Mouse (Mus musculus) kidney, postnatal 14 days (tissue): ENCODE results near the gene Errfi1.

Source experiments
- DNase-seq: peaks from one replicate; pipeline ENCODE4 v3.0.0; 2022; ENCODE audit warnings: mixed read lengths

The Errfi1 gene

DNA sequence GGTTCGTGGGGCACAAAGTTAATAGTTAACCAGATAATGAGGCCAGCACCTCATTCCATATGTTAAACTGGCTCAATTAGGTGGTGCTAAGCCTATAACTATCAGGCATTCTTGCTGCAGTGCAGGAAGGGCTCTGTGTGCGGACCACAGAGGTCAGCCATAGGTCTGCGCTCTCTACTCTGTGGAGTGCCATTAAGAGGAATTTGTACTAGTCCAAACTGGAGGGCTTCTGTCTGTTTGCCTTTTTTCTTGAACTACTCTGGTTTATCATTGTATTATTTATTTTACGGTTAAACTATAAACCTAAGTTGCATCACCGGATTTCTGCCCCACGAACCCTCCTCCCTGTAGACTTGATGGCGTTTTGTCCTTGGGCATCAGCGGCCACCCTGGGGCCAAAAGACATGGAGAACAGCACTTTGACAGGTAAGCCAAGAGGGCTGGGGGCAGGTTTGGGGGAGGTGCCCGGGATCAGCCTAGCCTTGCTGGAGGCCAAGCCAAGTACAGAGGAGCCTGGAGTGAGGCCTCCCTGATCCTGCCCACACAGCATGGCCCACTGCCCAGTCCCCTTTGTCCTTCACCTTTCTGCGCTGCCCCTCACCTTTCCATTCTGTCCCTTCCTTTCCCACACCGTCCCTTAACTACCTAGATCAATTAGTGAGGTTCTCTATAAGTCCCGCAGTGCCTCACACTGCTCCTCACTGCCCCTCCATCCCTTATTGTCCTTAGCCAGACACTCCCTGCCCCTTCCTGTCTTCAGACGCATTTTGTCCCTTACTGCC is at the start of gene Errfi1:
TSS of gene Errfi1 (plus strand) at position 240 of the 782 bp plus-strand sequence.
- DNase-seq = peak; percentile 88

DNA sequence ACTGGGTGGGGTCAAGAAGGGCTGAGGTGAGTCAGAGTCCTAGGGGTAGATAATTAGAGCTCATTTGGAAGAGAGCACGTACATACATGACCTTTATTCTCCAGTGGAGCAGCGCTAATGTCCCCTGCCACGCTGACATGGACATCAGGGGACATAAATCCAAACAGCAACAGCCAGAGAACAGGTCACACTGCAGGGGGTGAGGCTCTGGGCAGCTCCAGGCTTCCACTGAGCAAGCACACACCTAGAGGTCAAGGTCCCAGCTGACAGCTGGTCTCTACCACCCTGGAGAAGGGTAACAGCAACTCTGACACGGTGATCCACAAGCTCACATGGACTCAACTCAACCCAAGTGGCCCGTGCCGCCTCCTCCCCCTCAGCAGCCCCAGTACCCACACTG is 49.5 kb upstream of the Errfi1 start:
- peak; percentile 41 for DNase-seq

DNA sequence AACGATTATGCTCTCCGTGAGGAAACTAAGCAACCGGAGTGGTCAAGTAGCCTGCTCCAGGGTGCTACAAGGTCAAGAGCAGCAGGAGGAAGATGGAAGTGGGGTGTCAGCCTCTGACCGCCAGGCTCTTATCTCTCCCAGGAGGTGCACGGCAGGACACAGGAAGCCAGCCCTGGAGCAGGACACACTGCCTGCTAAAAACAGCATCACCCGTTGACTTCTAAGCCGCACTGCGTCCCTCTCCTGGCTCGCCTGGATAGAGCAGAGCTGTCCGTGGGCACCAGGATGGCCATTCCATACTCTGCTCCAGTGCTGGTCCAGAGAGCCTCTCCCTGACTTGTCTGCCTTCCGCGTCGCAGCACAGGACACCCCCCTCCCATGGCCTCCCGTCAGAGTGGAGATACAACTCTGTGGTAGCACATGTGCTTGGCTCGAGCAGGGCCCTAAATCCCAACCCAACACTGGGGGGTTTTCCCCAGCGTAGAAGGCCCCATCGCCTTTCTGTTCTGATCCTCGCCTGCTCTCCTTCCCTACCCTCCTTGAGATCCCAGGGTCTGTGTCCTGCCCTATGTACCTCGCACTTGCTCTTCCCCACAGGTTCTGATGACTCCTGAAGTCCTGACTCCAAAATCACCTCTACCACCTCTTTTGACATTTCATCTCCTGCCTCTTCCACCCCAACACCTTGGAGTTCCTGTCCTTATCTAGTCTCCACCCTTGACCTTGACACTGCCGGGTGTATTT is 45.8 kb upstream of the Errfi1 start:
- DNase-seq = no peak

DNA sequence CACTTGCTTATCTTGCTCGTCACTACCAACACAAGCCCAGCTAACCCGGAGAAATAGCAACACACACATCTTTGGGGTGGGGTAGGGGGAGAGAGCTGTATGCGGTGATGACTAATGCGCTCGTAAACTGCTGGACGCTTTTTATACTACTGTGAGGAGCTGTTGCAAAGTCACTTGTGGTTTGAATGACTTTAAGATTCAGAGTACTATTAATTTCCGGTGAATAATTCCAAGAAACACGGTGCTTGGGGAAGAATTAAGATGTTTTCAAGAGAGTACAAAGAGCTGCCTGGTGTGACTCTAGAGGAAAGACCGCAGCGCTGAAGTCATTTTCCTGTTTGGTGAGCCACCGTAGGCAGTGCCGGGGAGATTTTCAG is 45.3 kb upstream of the Errfi1 start:
- DNase-seq = peak; percentile 27

DNA sequence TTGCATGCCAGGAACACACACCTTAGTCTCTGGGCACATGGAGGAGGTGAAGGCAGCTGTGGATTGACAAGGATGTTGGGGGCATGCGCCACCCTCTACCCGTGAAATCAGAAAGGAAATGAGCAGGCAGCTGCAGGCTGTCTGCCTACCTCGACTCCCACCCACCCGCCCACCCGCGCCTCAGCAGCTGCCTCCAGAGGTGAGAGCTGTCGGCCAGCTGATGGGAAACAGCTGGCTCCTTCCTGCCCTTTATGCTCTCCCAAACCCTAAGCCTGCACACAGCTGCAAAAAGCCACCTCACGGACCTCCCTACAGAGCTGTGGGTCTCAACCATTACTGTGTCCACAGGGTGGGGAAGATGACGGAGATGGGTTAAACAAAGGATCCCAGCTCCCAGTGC is 44.4 kb upstream of the Errfi1 start:
- DNase-seq = peak; percentile 44

DNA sequence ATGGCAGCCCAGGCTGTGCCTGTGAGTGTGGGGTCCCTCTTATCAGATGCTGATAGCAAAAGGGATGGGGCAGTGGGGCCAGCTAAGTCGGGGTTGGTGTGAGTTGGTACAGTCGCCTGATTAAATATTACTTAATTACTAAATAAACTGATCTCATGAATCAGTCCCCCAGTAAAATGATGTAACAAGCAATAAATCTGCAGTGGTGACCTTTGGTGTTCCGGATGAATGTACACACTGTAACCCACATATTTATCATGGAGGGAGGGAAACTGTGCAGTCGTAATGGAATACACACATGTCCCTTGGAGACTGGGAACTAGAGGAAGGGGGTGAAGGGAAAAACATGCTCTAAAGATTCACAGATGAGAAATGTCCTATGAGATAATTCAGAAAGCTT is 38.6 kb upstream of the Errfi1 start:
- no peak for DNase-seq

DNA sequence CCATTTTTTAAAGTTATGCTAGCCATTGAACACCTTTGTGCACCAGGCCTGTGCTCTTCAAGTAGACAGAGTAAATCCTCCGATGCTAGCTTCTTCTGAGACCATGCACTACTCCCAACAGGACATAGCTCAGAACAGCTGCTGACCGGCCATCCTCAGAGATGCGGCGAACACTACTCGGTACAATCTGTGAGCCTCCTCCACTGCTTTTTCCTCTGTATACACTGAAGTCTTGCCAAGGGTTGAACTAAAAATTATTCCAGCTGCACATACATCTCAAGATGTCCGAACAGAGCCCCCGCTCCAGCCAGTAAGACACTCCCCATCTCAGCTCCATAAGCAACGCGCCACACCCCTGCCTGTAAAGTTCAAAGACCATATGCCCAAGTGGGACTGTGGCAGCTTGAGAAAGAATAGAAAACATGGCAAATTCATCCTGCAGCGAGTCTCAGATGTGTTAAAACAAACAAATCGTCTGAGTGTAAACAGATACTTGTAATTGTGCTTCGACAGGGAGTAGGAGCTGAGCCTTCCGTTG is 37.2 kb upstream of the Errfi1 start:
- DNase-seq = no peak

DNA sequence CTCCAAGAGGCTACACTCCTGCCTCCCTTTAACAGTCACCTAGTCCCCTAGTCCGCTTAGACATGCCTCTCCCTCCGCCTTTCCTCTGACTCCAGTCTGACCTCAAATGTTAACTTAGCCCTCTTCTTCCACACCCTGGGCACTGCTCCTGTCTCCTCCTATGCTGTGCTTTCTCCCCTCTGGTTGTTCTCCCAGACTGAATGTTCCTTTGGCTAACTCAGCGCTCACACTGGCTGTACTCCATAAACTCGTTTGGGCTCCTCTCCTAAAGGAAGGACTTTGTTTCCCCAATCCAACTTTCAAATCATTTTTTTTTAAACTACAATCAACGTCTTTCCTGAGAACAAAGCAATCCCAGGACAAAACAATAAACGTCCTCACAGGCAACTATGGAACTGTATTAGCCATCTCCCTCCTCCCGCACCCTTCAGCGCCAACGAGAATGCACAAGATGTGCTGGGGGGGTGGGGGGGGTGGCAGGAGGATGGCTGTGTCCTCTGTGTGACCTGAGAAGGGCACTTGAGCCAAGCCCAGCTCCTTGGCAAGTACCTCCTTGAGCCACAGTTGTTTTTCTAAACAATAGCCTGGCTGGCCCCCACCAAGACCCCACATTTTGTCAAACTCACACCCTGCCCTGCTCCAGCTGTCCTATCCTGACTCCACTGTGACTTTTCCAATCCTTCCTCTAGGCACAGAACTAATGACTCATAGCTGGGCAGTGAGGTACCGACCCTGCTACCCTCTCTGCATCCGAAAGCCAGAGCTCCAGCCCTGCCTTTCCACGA is 34.4 kb upstream of the Errfi1 start:
- peak; percentile 59 for DNase-seq

DNA sequence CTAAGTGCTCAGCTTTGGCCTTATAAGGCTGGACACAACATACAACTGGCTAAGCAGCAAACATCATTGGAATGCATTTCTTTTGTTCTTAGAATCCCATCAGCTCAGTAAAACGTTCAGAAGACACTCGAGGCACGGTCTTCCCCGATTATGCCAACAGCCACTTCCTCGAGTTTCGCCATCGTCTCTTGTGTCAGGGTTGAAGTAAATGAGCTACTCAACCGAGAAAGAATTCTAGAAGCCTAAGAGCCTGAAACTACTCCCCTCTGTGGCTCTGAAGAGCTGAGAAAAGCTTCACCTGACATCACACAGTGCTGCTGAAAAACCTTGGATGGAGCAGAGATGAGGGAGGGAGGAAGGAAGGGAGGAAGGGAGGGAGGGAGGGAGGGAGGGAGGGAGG is 32.3 kb upstream of the Errfi1 start:
- DNase-seq = no peak

DNA sequence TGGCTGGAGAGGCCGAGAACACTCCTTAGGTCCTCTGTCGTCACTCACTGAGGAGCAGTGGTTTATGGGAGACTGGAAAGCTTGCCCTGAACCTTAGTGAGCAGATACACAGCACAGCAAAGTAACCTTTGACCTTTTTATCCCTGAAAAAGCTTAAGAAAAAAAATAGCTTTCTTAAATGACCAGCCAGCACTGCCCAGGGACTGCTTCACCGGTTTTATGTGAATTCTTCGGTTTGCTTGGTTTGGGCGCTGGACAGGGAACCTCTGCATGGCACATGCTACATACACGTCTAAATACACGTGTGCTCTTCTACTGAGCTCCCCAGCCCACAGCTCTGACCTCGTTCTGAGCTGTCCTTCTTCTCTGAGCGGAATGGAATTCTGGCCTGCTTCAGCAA is 31.1 kb upstream of the Errfi1 start:
- DNase-seq = peak; percentile 25

DNA sequence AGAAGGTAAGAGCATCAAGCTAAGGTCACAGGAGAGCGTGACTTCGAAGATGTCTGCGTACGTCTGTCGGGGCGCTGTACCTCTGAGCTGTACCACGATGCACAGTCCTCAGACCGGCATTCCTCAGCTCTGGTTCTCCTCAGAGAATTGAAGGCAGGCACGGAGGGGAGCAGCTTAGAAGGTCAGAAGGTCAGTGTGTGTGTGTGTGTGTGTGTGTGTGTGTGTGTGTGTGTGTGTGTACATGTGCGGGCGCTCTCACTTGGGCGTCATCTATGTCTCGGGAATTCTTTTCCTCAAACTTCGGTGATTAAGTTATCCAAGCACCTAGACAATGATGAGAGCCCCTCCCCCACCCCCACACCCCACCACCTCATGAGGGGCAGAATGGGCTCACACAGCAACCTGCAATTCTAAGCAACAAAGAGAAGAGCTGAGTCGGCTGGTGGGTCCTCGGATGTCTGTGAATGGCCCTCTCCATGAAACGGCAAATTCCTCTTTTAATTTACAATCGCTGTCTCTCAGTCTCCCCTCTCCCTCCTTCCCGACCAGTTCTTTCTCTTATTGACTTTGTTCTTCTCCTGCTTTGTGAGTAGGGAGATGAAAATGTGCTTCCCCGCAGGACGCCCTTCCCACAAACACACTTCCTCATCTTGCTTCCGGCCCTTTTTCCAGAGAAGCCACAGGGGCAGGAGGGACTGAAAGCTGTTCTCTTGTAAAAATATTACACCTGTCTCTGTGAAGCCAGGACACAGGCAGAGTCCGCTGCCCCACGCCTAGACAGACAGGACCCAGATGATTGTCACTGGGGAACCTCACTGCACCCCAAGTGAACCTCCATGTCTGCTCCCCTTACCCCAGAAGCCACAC is 29.9 kb upstream of the Errfi1 start:
- DNase-seq = no peak

DNA sequence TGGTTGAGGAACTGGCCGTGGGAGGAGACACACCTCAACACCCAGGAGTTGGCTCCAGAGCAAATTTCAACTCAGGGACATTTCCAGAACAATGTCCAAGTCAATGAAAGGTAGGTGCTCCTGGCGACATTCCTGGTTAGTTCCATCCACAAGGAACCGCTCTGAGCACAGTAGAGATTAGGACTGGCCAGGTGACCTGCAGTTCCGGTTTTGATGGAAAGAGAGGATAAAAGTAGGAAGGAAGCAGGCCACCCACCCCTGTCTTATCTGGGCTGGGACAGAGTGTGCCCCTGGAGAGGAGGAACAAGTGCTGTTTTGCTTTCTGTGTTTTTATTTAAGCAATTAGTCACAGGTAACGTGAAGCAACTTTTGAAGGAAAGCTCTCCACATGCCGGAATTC is 28.8 kb upstream of the Errfi1 start:
- peak; percentile 50 for DNase-seq

DNA sequence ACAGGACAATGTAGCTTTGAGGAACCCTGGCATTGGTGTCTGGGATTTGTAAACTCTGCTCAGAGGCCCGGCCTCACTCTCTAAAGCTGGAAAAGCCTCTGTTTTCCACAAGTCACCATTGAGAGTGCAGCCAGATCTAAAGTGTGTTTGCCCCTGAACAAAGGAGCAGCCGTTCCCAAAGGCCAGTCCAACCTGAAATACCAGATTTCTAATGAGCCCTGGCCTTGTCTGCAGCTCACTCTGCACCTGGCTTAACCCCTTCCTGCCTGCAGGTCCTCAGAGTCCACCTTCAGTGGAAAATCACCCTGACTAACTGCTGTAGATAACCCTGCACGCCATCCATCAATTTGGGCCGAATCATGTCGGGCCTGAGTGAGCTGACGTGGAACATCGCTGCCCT is 28.2 kb upstream of the Errfi1 start:
- peak; percentile 84 for DNase-seq

DNA sequence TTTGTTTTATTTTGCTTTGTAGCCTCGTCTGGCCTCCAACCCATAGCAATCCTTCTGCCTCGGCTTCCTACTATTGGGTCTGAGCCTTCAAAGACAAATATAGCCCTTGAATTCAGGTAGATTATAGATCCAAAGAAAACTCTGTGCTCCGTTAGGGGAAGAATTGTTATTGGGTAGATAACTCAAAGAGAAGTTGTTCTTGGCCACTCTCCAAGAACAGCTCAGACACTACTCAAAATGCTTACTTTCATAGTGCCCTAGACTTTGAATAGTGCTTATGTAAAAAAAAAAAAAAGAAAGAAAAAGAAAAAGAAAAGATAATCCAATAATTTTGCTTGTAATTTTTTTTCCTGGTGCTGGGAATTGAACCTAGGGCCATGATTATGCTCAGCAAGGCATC is 22.4 kb upstream of the Errfi1 start:
- DNase-seq = no peak

DNA sequence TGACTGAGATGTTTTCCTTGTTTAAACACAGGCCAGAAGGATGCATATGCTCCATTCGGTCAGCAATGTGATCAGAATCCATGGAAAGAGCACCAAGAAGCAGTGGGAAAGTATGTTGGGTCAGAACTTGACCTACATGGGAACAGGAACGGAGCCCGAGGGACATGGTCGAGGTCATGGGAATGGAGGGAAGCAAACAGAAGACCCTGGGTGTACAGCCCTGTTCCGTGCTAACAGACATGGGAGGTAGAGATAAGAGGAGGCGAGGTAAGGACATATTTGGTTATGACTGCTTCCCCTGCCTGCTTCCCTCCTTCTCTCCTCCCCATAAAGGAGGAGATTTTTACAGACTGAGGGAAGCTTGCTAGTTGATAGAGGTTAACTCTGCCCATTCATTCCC is 21.8 kb upstream of the Errfi1 start:
- DNase-seq = no peak

DNA sequence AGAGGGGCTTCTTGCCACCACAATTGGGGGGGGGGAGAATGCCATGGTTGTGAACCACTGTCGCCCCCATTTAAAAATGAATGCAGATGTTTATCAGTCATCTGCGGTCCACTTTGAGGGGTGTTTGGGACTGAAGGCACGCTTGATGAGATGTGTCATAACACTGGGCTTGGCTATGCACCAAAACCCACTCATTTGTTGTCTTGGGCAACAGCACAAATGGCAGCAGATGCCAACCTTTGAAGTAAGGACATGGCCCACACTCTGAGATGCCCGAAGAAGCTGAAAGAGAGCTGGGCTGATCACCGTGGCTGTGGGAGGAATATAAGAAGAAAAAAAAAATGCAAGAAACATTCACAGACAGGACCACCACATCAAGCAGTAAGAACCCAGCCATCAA is 18.6 kb upstream of the Errfi1 start:
- no peak for DNase-seq

DNA sequence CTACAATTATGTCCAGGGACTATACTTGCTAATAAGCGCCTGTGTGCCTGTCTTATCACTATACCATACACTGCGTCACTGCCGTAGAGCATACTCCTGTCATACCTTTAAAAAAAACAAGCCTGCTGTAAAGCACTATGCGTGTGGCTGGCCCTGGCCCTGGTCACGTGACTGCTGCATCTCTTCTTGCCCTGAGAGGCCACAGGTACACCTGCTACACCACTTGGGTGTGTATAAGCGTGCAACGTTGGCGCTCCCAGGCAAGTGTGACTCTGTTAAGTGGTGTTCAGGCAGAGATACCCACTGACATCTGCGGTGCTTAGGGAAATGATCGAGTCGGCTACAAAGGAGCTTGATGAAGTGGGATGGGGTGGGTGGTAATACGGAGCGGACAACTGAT is 17.5 kb upstream of the Errfi1 start:
- DNase-seq = no peak

DNA sequence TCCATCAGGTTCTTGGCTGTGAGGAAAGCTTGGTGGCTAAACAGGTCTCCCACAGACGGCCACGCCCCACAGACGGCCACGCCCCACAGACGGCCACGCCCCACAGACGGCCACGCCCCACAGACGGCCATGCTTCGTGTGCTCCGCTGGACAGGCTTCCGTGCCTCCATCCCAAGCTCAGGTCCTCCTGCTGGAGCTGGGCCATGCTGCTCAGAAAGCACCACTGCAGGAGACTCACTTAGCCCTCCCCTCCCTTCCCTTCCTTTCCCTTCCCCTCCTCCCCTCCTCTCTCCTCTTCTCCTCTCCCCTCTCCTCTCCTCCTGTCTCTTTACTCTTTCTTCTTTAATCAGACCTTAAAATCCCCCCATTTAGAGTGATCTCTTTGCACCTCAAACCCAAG is 16.8 kb upstream of the Errfi1 start:
- DNase-seq = no peak

DNA sequence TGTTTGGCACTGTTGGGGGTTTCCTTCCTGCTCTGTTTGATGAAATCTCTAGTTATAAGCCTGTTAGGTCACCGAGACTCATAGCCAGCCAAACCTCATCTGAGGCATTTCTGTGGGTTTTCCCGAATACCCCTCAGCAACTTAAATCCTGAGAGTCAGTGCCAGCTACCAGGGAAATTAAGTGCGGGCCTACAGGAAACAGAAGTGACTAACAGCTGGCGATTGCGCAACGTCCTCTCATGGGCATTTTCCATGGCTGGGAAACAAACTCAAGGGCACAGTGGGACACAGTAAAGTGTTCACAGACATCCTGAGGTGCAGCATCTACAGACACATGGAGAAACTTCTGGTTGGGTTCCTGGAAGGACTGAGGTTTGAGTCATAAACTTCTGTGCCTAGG is 16.3 kb upstream of the Errfi1 start:
- DNase-seq = peak; percentile 66

DNA sequence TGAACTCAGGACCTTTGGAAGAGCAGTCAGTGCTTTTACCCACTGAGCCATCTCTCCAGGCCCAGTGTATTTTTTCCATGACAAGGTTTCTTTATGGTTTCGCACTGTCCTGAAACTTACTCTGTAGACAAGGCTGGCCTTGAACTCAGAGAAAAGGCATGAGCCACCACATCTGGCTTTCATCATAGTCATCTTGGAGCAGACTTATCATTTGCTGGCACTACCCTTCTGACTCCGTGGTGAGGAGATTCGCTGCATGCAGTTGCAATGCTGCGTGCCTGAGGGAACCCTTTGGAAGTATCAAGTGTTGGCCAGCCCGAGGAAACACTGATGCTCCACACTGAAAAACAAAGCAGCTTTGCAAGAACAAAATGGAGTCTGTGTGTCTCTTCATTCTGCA is 11.7 kb upstream of the Errfi1 start:
- DNase-seq = no peak

DNA sequence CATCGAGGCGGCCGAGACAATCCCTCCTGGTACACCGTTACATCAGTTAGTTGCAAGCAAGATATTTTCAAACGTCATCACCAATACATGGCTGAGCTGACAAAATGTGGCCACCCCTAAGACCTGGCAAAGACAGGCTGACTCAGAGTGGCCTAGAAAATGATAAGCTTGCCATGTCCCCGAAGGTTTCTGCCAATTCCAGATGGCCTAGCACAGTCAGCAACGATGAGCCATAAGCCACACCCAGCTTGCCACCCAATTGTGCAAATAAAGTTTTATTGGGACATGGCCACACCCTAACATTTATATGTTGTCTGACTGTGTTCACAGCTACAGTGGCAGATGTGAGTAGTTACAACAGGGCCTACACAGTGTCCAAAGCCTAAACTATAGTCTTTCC is 10.5 kb upstream of the Errfi1 start:
- no peak for DNase-seq

DNA sequence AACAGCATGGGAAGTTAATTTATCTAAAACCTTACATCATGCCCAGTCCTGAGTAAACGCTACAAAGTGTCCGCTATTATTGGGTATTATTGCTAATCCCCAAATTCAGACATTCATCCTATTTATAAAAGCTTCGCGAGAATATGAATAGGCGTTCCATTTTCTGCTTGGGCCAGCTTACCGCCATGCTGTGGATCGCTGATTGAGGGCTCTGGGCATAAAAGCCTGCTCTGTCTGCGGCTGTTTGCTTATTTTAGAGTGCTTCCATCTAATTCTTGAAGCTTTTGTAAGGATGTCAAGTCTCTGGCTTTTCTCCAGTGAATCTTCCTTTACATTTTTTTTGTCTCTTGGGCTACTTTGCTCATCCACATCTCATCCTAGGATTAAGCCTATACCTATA is 7.4 kb upstream of the Errfi1 start:
- DNase-seq = no peak

DNA sequence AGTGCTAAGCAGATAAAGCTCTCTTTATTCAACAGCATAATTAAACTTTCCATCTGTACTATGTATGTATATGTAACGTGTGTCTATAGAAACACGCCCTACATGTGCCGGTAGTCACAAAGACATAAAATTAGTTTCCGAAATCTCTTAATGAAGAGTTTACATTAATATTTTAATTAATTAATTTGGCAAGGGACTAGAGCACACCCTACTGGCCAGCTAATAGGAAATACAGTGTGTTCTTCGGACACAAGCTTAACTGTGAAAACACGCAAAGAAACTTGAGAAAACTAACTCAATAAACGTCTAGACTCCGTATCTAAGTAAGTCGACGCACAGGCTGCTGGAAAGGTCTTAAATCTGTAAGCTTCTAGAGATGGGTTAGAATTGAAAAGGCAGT is 3.8 kb upstream of the Errfi1 start:
- DNase-seq = no peak
